Mouse (Mus musculus) G1E (cell line): ENCODE data around the gene Aup1.

Experiments
- CTCF ChIP-seq: IDR thresholded peaks from 2 replicates; pipeline ENCODE4 v1.5.1; 2012; ENCODE audit warnings: low read depth, low read length, inconsistent platforms, mixed read lengths
- GATA1 ChIP-seq: IDR thresholded peaks from 2 replicates; pipeline ENCODE4 v1.6.1; 2012; ENCODE audit warnings: borderline replicate concordance, low read length, inconsistent platforms, mixed read lengths
- POLR2AphosphoS5 ChIP-seq: IDR thresholded peaks from 2 replicates; pipeline ENCODE4 v1.6.1; 2012; ENCODE audit warnings: low read depth, low read length, inconsistent platforms; ENCODE audit not compliant: insufficient replicate concordance
- TAL1 ChIP-seq: conservative IDR thresholded peaks from 2 replicates; pipeline ENCODE4 v1.6.1; 2012; ENCODE audit warnings: low read depth, low read length, inconsistent platforms, mixed read lengths

- TF ChIP-seq CTCF = no peak
- no peak for TF ChIP-seq GATA1
- no peak for TF ChIP-seq TAL1
- TF ChIP-seq POLR2AphosphoS5 = no peak
These were observed 15.8 kb upstream of the Aup1 start for GRCm38 (mm10) chr6:83038496-83039012.
